Mouse (Mus musculus): ENCODE data around the gene Dsn1. TPM values are rescaled to one million over a fixed set of nuclear protein-coding genes. Genes with fewer than 3 reads are reported as not detected.

Gene Dsn1
- polyA plus RNA-seq, 1 experiment from 2014 or later = 25.8 TPM

GRCm38 (mm10) chr2:157016529-157017270 is 9.7 kb upstream of the Dsn1 start:
- Histone ChIP-seq H3K9ac (ENCODE audit: low read depth, low read length) (no peak overlapping the region), H3K9me3 (ENCODE audit: control insufficient read depth, low read length) (no peaks in the 10 kb centered on the region), H3K4me3 (ENCODE audit: low read depth, low read length) (no peak overlapping the region), H3K4me2 (ENCODE audit: low read depth, low read length) (no peak overlapping the region), H3K27ac (replicated peaks; ENCODE audit: low read depth, low read length) (no peak overlapping the region), H3K4me1 (ENCODE audit: control insufficient read depth, insufficient read depth, low read length) (no peaks in the 10 kb centered on the region), H3K27me3 (replicated peaks; ENCODE audit: control insufficient read depth, insufficient read depth, low read length) (no peaks in the 10 kb centered on the region), H3K36me3 (ENCODE audit: control insufficient read depth, insufficient read depth, low read length) (peaks cover 90% of the 10 kb centered on the region)
- no peak for DNase-seq (ENCODE audit: low spot score)
- 83% methylated on average over 18 of the region's 18 CpGs for WGBS
- ATAC-seq (ENCODE audit: low read depth) = no peak; the same call in 1 of the 2 replicates

GRCm38 (mm10) chr2:157012341-157012740 is 5.4 kb upstream of the Dsn1 start:
- ATAC-seq (ENCODE audit: low read depth) (no peak), DNase-seq (ENCODE audit: low spot score) (no peak)
- Histone ChIP-seq H3K27me3 (replicated peaks; ENCODE audit: control insufficient read depth, insufficient read depth, low read length) (no peaks in the 10 kb centered on the region), H3K36me3 (ENCODE audit: control insufficient read depth, insufficient read depth, low read length) (peaks cover 47% of the 10 kb centered on the region), H3K27ac (replicated peaks; ENCODE audit: low read depth, low read length) (no peak overlapping the region), H3K4me2 (ENCODE audit: low read depth, low read length) (no peak overlapping the region), H3K9me3 (ENCODE audit: control insufficient read depth, low read length) (no peaks in the 10 kb centered on the region), H3K4me3 (ENCODE audit: low read depth, low read length) (no peak overlapping the region), H3K9ac (ENCODE audit: low read depth, low read length) (no peak overlapping the region), H3K4me1 (ENCODE audit: control insufficient read depth, insufficient read depth, low read length) (peaks cover 17% of the 10 kb centered on the region)
- WGBS = 93% methylated on average over 6 of the region's 6 CpGs

- peaks cover 23% of the 10 kb centered on the region for H3K4me1 ChIP-seq (ENCODE audit: control insufficient read depth, insufficient read depth, low read length)
- WGBS = 43% methylated on average over 6 of the region's 11 CpGs
- DNase-seq (ENCODE audit: low spot score) (no peak), ATAC-seq (ENCODE audit: low read depth) (no peak)
- peaks cover 31% of the 10 kb centered on the region for H3K36me3 ChIP-seq (ENCODE audit: control insufficient read depth, insufficient read depth, low read length)
- H3K4me3 ChIP-seq (ENCODE audit: low read depth, low read length) = no peak overlapping the region
- H3K9ac ChIP-seq (ENCODE audit: low read depth, low read length) = no peak overlapping the region
- no peaks in the 10 kb centered on the region for H3K27me3 ChIP-seq (replicated peaks; ENCODE audit: control insufficient read depth, insufficient read depth, low read length)
- H3K4me2 ChIP-seq (ENCODE audit: low read depth, low read length) = no peak overlapping the region
- no peaks in the 10 kb centered on the region for H3K9me3 ChIP-seq (ENCODE audit: control insufficient read depth, low read length)
- H3K27ac ChIP-seq (replicated peaks; ENCODE audit: low read depth, low read length) = no peak overlapping the region; the same call in 1 of the 2 replicates
These were observed 3.8 kb upstream of the Dsn1 start for GRCm38 (mm10) chr2:157010634-157011310.

GRCm38 (mm10) chr2:157010121-157010520 is 3.2 kb upstream of the Dsn1 start:
- Histone ChIP-seq H3K27ac (replicated peaks; ENCODE audit: low read depth, low read length) (no peak overlapping the region), H3K27me3 (replicated peaks; ENCODE audit: control insufficient read depth, insufficient read depth, low read length) (no peaks in the 10 kb centered on the region), H3K4me3 (ENCODE audit: low read depth, low read length) (no peak overlapping the region), H3K4me2 (ENCODE audit: low read depth, low read length) (no peak overlapping the region), H3K4me1 (ENCODE audit: control insufficient read depth, insufficient read depth, low read length) (peaks cover 23% of the 10 kb centered on the region), H3K9ac (ENCODE audit: low read depth, low read length) (no peak overlapping the region), H3K9me3 (ENCODE audit: control insufficient read depth, low read length) (no peaks in the 10 kb centered on the region), H3K36me3 (ENCODE audit: control insufficient read depth, insufficient read depth, low read length) (peaks cover 25% of the 10 kb centered on the region)
- ATAC-seq (ENCODE audit: low read depth) (no peak), DNase-seq (ENCODE audit: low spot score) (peak; percentile 19)

GRCm38 (mm10) chr2:157008509-157008908 is 1.6 kb upstream of the Dsn1 start:
- no peak for ATAC-seq (ENCODE audit: low read depth)
- H3K9ac ChIP-seq (ENCODE audit: low read depth, low read length) = no peak overlapping the region
- no peaks in the 10 kb centered on the region for H3K27me3 ChIP-seq (replicated peaks; ENCODE audit: control insufficient read depth, insufficient read depth, low read length)
- no peak overlapping the region for H3K27ac ChIP-seq (replicated peaks; ENCODE audit: low read depth, low read length)
- peaks cover 23% of the 10 kb centered on the region for H3K4me1 ChIP-seq (ENCODE audit: control insufficient read depth, insufficient read depth, low read length)
- H3K36me3 ChIP-seq (ENCODE audit: control insufficient read depth, insufficient read depth, low read length) = peaks cover 26% of the 10 kb centered on the region; the same call in 1 of the 2 replicates
- no peaks in the 10 kb centered on the region for H3K9me3 ChIP-seq (ENCODE audit: control insufficient read depth, low read length)
- no peak for DNase-seq (ENCODE audit: low spot score)
- no peak overlapping the region for H3K4me2 ChIP-seq (ENCODE audit: low read depth, low read length)
- H3K4me3 ChIP-seq (ENCODE audit: low read depth, low read length) = no peak overlapping the region

- H3K36me3 ChIP-seq (ENCODE audit: control insufficient read depth, insufficient read depth, low read length) = peaks cover 25% of the 10 kb centered on the region; the same call in 1 of the 2 replicates
- no peaks in the 10 kb centered on the region for H3K27me3 ChIP-seq (replicated peaks; ENCODE audit: control insufficient read depth, insufficient read depth, low read length)
- ATAC-seq (ENCODE audit: low read depth) (0 out of 2 replicates have a peak, but pooled peaks have one; percentile 13), DNase-seq (ENCODE audit: low spot score) (no peak)
- peak overlapping the region; percentile 72 for H3K9ac ChIP-seq (ENCODE audit: low read depth, low read length)
- H3K4me1 ChIP-seq (ENCODE audit: control insufficient read depth, insufficient read depth, low read length) = peaks cover 23% of the 10 kb centered on the region
- peak overlapping the region; percentile 69 for H3K4me2 ChIP-seq (ENCODE audit: low read depth, low read length)
- peak overlapping the region; percentile 69 for H3K4me3 ChIP-seq (ENCODE audit: low read depth, low read length)
- no peaks in the 10 kb centered on the region for H3K9me3 ChIP-seq (ENCODE audit: control insufficient read depth, low read length)
- WGBS = 25% methylated on average over 5 of the region's 5 CpGs
- peak overlapping the region; percentile 76 for H3K27ac ChIP-seq (replicated peaks; ENCODE audit: low read depth, low read length)
These were observed 261 bp upstream of the Dsn1 start for GRCm38 (mm10) chr2:157007234-157007596.

- Histone ChIP-seq H3K9me3 (ENCODE audit: control insufficient read depth, low read length) (no peaks in the 10 kb centered on the region), H3K27ac (replicated peaks; ENCODE audit: low read depth, low read length) (no peak overlapping the region), H3K4me2 (ENCODE audit: low read depth, low read length) (no peak overlapping the region), H3K9ac (ENCODE audit: low read depth, low read length) (no peak overlapping the region), H3K36me3 (ENCODE audit: control insufficient read depth, insufficient read depth, low read length) (peaks cover 51% of the 10 kb centered on the region), H3K27me3 (replicated peaks; ENCODE audit: control insufficient read depth, insufficient read depth, low read length) (no peaks in the 10 kb centered on the region), H3K4me1 (ENCODE audit: control insufficient read depth, insufficient read depth, low read length) (peaks cover 6% of the 10 kb centered on the region; the same call in 1 of the 2 replicates), H3K4me3 (ENCODE audit: low read depth, low read length) (no peak overlapping the region)
- WGBS = 88% methylated on average over 4 of the region's 4 CpGs
- ATAC-seq (ENCODE audit: low read depth) (no peak), DNase-seq (ENCODE audit: low spot score) (no peak)
These were observed 4.6 kb downstream of the Dsn1 start for GRCm38 (mm10) chr2:157002321-157002720.

GRCm38 (mm10) chr2:156998263-156998662 is 8.7 kb downstream of the Dsn1 start:
- H3K9ac ChIP-seq (ENCODE audit: low read depth, low read length) = no peak overlapping the region
- H3K27me3 ChIP-seq (replicated peaks; ENCODE audit: control insufficient read depth, insufficient read depth, low read length) = no peaks in the 10 kb centered on the region
- no peak for DNase-seq (ENCODE audit: low spot score)
- H3K9me3 ChIP-seq (ENCODE audit: control insufficient read depth, low read length) = no peaks in the 10 kb centered on the region
- 82% methylated on average over 5 of the region's 5 CpGs for WGBS
- H3K4me1 ChIP-seq (ENCODE audit: control insufficient read depth, insufficient read depth, low read length) = no peaks in the 10 kb centered on the region
- no peak for ATAC-seq (ENCODE audit: low read depth)
- H3K36me3 ChIP-seq (ENCODE audit: control insufficient read depth, insufficient read depth, low read length) = peaks cover 63% of the 10 kb centered on the region
- no peak overlapping the region for H3K4me2 ChIP-seq (ENCODE audit: low read depth, low read length)
- H3K4me3 ChIP-seq (ENCODE audit: low read depth, low read length) = no peak overlapping the region
- H3K27ac ChIP-seq (replicated peaks; ENCODE audit: low read depth, low read length) = no peak overlapping the region
